Mouse (Mus musculus) fibroblast of lung, adult 2 months (primary cell): ENCODE measurements around the gene Bend7.

Source experiments
- DNase-seq: peaks from one replicate; pipeline ENCODE4 v3.0.0-alpha.2; 2011; ENCODE audit warnings: low read depth

Bend7 gene

GRCm38 (mm10) chr2:4717769-4718661, at the start of gene Bend7:
Bend7 (plus strand) TSS chr2:4717831.
- no peak for DNase-seq

GRCm38 (mm10) chr2:4668626-4669025, 49.0 kb upstream of the Bend7 start:
- DNase-seq, result no peak

DNA sequence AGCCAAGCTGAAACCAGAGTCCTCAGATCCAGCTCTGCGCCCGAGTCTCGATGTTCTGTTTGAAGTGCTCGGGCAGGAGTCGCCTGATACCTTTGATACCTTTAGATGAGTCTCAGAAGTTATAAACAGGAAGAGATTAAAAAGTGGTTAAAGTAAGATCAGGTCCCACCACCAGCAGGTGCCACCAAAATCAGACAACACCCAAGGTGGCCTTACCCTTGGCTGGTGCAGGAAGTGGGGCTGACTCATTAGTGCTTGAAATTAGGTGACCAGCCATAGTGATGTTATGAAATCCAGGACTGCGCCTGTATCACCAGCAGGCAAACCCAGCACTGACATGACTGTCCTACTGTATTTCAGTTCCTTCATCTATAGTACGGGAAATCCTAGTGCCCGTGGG, 47.9 kb upstream of the Bend7 start:
- DNase-seq, result no peak

- DNase-seq, result no peak
Observed at GRCm38 (mm10) chr2:4671636-4672035, 46.0 kb upstream of the Bend7 start.

DNA sequence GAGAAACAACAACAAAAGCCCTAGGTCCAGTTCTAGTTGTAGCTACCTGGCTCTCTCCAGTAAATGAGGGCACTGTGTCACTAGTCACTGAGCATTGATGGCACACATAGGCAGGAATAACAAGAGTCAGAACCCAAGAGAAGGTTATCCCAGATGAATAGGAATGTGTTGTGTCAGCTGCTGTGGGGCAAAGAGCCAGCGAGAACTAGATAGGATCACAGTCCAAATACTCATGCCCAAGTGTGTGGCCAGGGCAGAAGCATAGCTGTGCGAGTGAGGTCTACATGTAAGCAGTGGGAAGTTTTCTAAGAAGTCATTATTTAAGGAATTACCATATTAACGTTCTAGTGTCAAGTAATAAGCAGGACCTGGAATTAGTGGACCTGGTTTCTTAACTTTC, 37.7 kb upstream of the Bend7 start:
- DNase-seq, result no peak

- DNase-seq, result no peak
Observed at GRCm38 (mm10) chr2:4711262-4711661, 6.4 kb upstream of the Bend7 start.

GRCm38 (mm10) chr2:4717081-4717768, 406 bp upstream of the Bend7 start:
- no peak for DNase-seq

GRCm38 (mm10) chr2:4723088-4723487, 5.5 kb downstream of the Bend7 start:
- DNase-seq, result no peak

GRCm38 (mm10) chr2:4730161-4730560, 12.5 kb downstream of the Bend7 start:
- no peak for DNase-seq

- no peak for DNase-seq
Observed at GRCm38 (mm10) chr2:4733971-4734370, 16.3 kb downstream of the Bend7 start.

- DNase-seq, result no peak
Observed at GRCm38 (mm10) chr2:4736095-4736797, 18.6 kb downstream of the Bend7 start.

- DNase-seq, result no peak
Observed at GRCm38 (mm10) chr2:4736798-4737155, 19.1 kb downstream of the Bend7 start.

- no peak for DNase-seq
Observed at GRCm38 (mm10) chr2:4751918-4752317, 34.3 kb downstream of the Bend7 start.

GRCm38 (mm10) chr2:4755716-4756115, 38.1 kb downstream of the Bend7 start:
- DNase-seq, result no peak

DNA sequence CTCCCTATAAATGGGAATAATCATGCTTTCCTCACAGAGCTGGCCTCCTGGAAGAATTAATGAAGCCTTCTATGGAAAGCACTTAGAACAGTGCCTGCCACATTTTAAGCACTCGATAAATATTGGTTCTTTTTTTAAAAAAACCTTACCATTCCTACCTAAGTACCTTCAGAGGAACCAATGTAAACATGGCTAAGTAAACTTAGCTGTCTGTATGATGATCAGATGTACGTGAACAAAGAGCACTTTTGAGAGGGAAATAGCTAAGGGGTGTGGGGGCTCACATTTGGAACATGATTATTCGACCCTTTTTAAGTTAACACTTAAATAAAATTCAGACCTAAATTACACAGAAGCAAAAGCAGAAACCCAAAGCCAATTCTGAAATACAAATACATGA, 39.6 kb downstream of the Bend7 start:
- no peak for DNase-seq

GRCm38 (mm10) chr2:4760741-4761140, 43.1 kb downstream of the Bend7 start:
- no peak for DNase-seq

DNA sequence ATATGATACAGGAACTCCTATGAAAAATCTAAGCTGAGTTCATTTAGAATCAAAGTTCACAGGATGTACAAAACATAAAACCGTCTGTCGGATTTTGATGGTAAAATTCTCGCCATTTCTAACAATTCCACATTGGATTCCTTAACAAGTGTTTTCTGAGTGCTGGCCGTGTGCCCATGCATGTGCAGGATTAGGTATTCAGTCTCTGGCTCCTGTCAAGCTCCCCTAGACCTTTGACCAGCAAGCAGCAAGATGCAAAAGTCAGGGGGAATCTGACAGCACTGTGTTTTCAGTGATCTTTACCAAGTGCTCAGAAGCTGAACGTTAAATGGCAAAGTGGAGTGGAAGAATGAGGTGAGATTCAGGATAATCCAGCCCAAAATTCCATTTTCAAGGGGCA, 44.3 kb downstream of the Bend7 start:
- DNase-seq, result no peak

GRCm38 (mm10) chr2:4764071-4764470, 46.4 kb downstream of the Bend7 start:
- no peak for DNase-seq

DNA sequence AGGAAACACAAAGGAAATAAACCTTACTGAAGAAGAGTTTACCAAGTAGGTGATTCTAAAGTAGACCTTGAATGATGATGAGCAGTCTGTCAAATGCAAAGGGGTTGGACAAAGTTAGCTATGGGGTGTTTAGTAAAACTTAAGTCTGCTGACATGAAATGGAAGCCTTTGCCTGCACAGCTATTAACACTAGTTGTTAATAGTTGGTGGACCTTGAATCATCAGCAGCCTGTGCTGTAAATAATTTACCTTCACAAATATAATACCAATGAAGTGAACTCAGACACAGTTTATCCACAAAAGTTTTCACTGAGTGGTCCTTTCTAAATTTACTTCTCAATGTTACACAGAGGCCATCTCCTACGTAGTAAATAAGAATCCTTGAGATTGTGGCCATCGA, 52.7 kb downstream of the Bend7 start:
- no peak for DNase-seq

GRCm38 (mm10) chr2:4773911-4774310, 56.3 kb downstream of the Bend7 start:
- DNase-seq, result no peak

GRCm38 (mm10) chr2:4777291-4777690, 59.7 kb downstream of the Bend7 start:
- DNase-seq, result no peak

DNA sequence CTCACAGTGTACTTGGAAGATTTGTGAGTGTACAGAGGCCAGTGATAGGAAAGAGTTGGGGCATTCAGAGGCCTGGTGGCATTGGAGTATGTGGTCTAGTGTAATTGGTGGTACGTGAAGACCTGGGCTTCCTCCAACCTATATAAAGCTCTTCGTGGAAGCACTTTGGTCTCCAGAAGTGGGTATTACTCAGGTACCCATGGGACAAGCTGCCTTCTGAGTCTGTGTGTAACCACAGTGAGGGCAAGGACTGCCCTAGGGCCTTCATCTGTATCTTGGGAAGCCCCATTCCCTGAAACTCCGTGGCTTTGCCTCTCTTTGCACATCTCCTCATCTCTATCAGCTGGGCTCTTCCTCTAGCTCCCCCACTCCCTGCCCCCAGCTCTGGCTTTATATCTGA, 64.0 kb downstream of the Bend7 start:
- DNase-seq, result no peak

DNA sequence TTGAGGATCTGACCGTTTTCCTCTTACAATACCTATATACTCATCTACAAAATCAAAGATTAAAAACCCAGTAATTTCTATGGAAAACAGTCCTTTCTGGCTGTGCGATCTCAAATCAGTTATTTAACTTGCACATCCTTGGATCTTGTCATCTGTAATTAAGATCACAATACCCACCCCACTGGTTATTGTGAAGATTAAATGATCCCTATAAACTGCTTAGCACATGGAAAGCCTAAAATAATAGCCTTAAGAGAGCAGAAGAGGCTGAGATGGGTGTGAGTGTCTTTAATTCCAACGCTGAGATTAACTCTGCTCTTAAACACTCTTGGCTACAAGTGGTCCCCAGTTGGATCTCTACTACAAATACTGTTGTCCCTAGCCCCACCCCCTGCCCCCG, 64.8 kb downstream of the Bend7 start:
- DNase-seq, result no peak
